Mouse (Mus musculus): ENCODE results near the gene Olfr145. TPM values are rescaled to one million over a fixed set of nuclear protein-coding genes. Genes with fewer than 3 reads are reported as not detected.

Olfr145 gene
- total and polyA plus RNA-seq, 3 experiments: 0.16 TPM; not detected in 2

DNA sequence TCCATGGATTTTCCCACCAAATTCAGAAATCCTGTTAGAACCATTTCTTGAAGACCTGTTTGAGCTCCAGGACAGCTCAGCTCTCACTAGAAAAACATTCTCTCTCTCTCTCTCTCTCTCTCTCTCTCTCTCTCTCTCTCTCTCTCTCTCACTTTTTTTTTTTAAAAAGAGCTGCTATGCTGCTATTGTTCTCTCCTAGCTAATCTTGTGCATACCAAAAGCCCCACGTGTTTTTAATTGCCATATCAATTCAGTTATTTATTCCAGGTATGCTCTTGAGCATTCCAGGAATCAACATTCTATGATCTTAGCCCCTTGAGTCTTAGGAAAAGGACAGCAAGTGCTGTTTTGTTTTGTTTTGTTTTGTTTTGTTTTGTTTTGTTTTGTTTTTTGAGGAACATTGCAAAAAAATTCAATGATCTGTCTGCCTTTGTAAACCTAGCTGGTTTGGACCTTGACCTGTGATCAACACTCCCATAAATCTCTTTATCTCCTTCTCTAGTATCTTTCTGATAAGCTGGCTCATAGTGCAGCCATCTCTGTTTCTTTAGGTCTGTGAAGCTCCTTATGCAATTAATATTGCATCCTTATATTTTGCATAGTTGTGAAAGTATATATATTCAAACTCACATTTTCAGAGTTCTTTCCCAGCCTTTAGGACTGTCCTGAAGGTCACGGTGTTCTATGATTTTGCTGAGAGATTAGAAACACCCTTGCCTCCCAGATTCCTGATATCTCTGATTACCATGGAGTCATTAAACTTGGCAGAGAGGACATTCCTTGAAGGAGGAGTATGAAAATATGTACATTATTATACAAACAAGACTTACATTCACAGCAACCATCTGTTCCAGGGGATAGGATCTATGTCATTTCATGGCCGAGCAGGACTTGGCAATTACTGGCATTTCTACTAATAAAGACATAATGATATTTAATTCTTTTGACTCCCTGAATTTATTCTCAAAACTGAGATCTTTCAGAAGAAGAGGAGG lies 29.8 kb downstream of the Olfr145 start:
- DNase-seq (ENCODE audit: low spot score): no peak

DNA sequence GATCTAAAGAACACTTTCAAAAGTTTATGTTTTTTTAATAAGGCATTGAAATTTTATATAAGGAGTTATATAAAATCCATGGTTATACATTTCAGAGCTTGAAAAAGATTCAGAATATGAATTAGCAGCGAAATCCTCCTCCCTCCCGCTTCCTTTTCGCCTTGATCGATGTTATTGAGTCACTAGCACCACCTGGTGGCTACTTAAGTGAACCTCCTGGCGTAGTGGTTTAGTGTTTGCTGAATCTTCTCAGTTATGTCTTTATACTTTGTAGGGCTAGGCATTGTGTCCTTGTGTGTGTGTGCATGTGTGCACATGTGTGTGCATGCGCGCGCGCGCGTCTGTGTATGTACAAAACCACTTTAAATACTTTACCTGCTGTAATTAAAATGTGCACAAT lies 36.0 kb downstream of the Olfr145 start:
- peak; percentile 5 for DNase-seq (ENCODE audit: low spot score)
- Histone ChIP-seq H3K36me3 (replicated peaks) (no peaks in the 10 kb centered on the region), H3K4me1 (ENCODE audit: insufficient read depth, low read depth, low read length) (no peaks in the 10 kb centered on the region), H3K27me3 (ENCODE audit: insufficient read depth, low read length) (no peaks in the 10 kb centered on the region), H3K4me3 (ENCODE audit: low read depth, low read length) (no peak overlapping the region), H3K9me3 (replicated peaks) (no peaks in the 10 kb centered on the region)
- ATAC-seq (ENCODE audit: extremely low read depth, insufficient number of reproducible peaks, low FRiP score, poor library complexity, severe bottlenecking): peak; percentile 22; the same call in 1 of the 2 replicates
- TF ChIP-seq POLR2AphosphoS5 (IDR thresholded peaks at IDR 0.05; ENCODE audit: insufficient replicate concordance, low read depth, low read length) (no peak), CTCF (IDR thresholded peaks at IDR 0.05; ENCODE audit: low read depth, low read length) (peak; percentile 54; the same call in 1 of the 2 replicates), TAL1 (conservative IDR thresholded peaks at IDR 0.05; ENCODE audit: low read depth, low read length) (no peak)

More for the DNA sequence above, 29.8 kb downstream of the Olfr145 start:
- TF ChIP-seq CTCF (IDR thresholded peaks at IDR 0.05; ENCODE audit: low read depth, low read length) (no peak), POLR2AphosphoS5 (IDR thresholded peaks at IDR 0.05; ENCODE audit: insufficient replicate concordance, low read depth, low read length) (no peak), GATA2 (IDR thresholded peaks at IDR 0.05; ENCODE audit: borderline replicate concordance, low read depth, low read length) (no peak), GATA1 (IDR thresholded peaks at IDR 0.05; ENCODE audit: borderline replicate concordance, low read length) (no peak), TAL1 (conservative IDR thresholded peaks at IDR 0.05; ENCODE audit: low read depth, low read length) (no peak)
- H3K4me3 ChIP-seq (ENCODE audit: low read depth, low read length): no peak overlapping the region
- ATAC-seq (ENCODE audit: extremely low read depth, insufficient number of reproducible peaks, low FRiP score, poor library complexity, severe bottlenecking): no peak
- no peaks in the 10 kb centered on the region for H3K36me3 ChIP-seq (replicated peaks)
- H3K27me3 ChIP-seq (ENCODE audit: insufficient read depth, low read length): no peaks in the 10 kb centered on the region
- H3K9me3 ChIP-seq (replicated peaks): no peaks in the 10 kb centered on the region
- no peaks in the 10 kb centered on the region for H3K4me1 ChIP-seq (ENCODE audit: insufficient read depth, low read depth, low read length)

DNA sequence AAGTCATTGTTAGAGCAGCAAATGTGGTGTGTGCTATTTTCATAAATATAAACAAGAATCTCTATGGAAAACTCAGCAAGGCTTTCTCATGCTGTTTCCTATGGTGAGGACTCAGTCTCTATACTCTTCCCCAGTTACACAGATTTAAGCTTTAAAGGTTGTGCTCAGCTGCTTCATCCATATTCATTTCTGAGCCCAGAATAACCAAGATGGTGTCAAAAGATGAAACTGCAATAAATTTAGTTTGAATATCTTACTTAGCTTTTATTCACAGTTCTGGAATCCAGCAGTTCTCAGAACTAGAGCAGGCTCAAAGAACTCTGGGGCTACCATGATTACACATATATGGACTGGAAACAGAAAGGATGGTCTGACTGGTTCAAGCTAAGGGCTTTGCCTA lies 37.6 kb downstream of the Olfr145 start:
- Histone ChIP-seq H3K27me3 (ENCODE audit: insufficient read depth, low read length) (no peaks in the 10 kb centered on the region), H3K4me1 (ENCODE audit: insufficient read depth, low read depth, low read length) (no peaks in the 10 kb centered on the region), H3K9me3 (replicated peaks) (no peaks in the 10 kb centered on the region), H3K4me3 (ENCODE audit: low read depth, low read length) (no peak overlapping the region), H3K36me3 (replicated peaks) (no peaks in the 10 kb centered on the region)
- TF ChIP-seq TAL1 (conservative IDR thresholded peaks at IDR 0.05; ENCODE audit: low read depth, low read length): no peak
- TF ChIP-seq GATA1 (IDR thresholded peaks at IDR 0.05; ENCODE audit: borderline replicate concordance, low read length): no peak
- no peak for TF ChIP-seq POLR2AphosphoS5 (IDR thresholded peaks at IDR 0.05; ENCODE audit: insufficient replicate concordance, low read depth, low read length)
- no peak for TF ChIP-seq GATA2 (IDR thresholded peaks at IDR 0.05; ENCODE audit: borderline replicate concordance, low read depth, low read length)
- no peak for TF ChIP-seq CTCF (IDR thresholded peaks at IDR 0.05; ENCODE audit: low read depth, low read length)
- no peak for ATAC-seq (ENCODE audit: extremely low read depth, insufficient number of reproducible peaks, low FRiP score, poor library complexity, severe bottlenecking)
- no peak for DNase-seq (ENCODE audit: low spot score)

DNA sequence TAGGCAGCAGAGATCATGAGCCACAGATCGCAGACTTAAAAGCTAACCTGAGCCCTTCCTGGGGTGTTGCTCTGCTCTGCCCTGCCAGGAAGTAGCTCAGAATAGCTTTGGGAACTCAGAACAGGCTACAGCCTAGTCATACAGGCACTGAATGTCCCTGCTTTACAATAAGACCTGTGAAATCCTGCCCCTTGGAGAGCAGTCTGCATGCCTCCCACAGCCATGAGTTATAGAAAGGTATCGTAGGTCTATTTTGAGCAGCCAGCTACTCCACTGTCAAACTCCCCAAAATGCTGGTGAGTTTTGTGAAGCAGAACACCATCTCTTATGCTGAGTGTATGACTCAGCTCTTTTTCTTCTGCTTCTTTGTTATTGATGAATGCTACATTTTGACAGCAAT lies 44.6 kb downstream of the Olfr145 start:
- no peak overlapping the region for H3K4me3 ChIP-seq (ENCODE audit: low read depth, low read length)
- ATAC-seq (ENCODE audit: extremely low read depth, insufficient number of reproducible peaks, low FRiP score, poor library complexity, severe bottlenecking) (no peak), DNase-seq (ENCODE audit: low spot score) (no peak)
- TF ChIP-seq TAL1 (conservative IDR thresholded peaks at IDR 0.05; ENCODE audit: low read depth, low read length): no peak
- no peak for TF ChIP-seq GATA2 (IDR thresholded peaks at IDR 0.05; ENCODE audit: borderline replicate concordance, low read depth, low read length)
- no peak for TF ChIP-seq CTCF (IDR thresholded peaks at IDR 0.05; ENCODE audit: low read depth, low read length)
- no peak for TF ChIP-seq POLR2AphosphoS5 (IDR thresholded peaks at IDR 0.05; ENCODE audit: insufficient replicate concordance, low read depth, low read length)
- no peak for TF ChIP-seq GATA1 (IDR thresholded peaks at IDR 0.05; ENCODE audit: borderline replicate concordance, low read length)
- H3K27me3 ChIP-seq (ENCODE audit: insufficient read depth, low read length): no peaks in the 10 kb centered on the region
- H3K36me3 ChIP-seq (replicated peaks): no peaks in the 10 kb centered on the region
- H3K4me1 ChIP-seq (ENCODE audit: insufficient read depth, low read depth, low read length): no peaks in the 10 kb centered on the region
- H3K9me3 ChIP-seq (replicated peaks): no peaks in the 10 kb centered on the region

Other genes with a start within 250 kb of the Olfr145 start
- 110 and 123 TPM in 2 replicates for gene Tbrg1, start 239.4 kb upstream of the Olfr145 start, total RNA-seq (2014; fragmentation: Nextera tagmentation)
- 122 and 157 TPM in 2 replicates for gene Tbrg1, start 239.4 kb upstream of the Olfr145 start, total RNA-seq (2017)
- 71.7 and 82.7 TPM in 2 replicates for gene Tbrg1, start 239.4 kb upstream of the Olfr145 start, polyA plus RNA-seq (2012)
- not detected in 2 replicates for gene Panx3, start 227.5 kb upstream of the Olfr145 start, total RNA-seq (2014; fragmentation: Nextera tagmentation)
- gene Panx3, start 227.5 kb upstream of the Olfr145 start, total RNA-seq (2017): 0.06 and 0.16 TPM in 2 replicates
- gene Panx3, start 227.5 kb upstream of the Olfr145 start, polyA plus RNA-seq (2012): not detected in 2 replicates
- not detected in 2 replicates for gene Olfr160, start 180.5 kb upstream of the Olfr145 start, total RNA-seq (2014; fragmentation: Nextera tagmentation)
- 0.05 and 0.12 TPM in 2 replicates for gene Olfr160, start 180.5 kb upstream of the Olfr145 start, total RNA-seq (2017)
- not detected in 2 replicates for gene Olfr160, start 180.5 kb upstream of the Olfr145 start, polyA plus RNA-seq (2012)
- not detected in 2 replicates for gene Olfr874, start 151.6 kb upstream of the Olfr145 start, total RNA-seq (2014; fragmentation: Nextera tagmentation)
- 0.05 TPM in 1 of 2 replicates, not detected in the other for gene Olfr874, start 151.6 kb upstream of the Olfr145 start, total RNA-seq (2017)
- not detected in 2 replicates for gene Olfr874, start 151.6 kb upstream of the Olfr145 start, polyA plus RNA-seq (2012)
- gene Olfr875, start 124.9 kb upstream of the Olfr145 start, total RNA-seq (2014; fragmentation: Nextera tagmentation): not detected in 2 replicates
- not detected in 2 replicates for gene Olfr875, start 124.9 kb upstream of the Olfr145 start, total RNA-seq (2017)
- not detected in 2 replicates for gene Olfr875, start 124.9 kb upstream of the Olfr145 start, polyA plus RNA-seq (2012)
- gene Olfr876, start 93.7 kb upstream of the Olfr145 start, total RNA-seq (2014; fragmentation: Nextera tagmentation): not detected in 2 replicates
- 0.11 and 0.17 TPM in 2 replicates for gene Olfr876, start 93.7 kb upstream of the Olfr145 start, total RNA-seq (2017)
- not detected in 2 replicates for gene Olfr876, start 93.7 kb upstream of the Olfr145 start, polyA plus RNA-seq (2012)
- not detected in 2 replicates for gene Olfr877, start 42.5 kb upstream of the Olfr145 start, total RNA-seq (2014; fragmentation: Nextera tagmentation)
- gene Olfr877, start 42.5 kb upstream of the Olfr145 start, total RNA-seq (2017): 0.06 TPM in 1 of 2 replicates, not detected in the other
- gene Olfr877, start 42.5 kb upstream of the Olfr145 start, polyA plus RNA-seq (2012): not detected in 2 replicates
- gene Olfr878, start 21.1 kb downstream of the Olfr145 start, total RNA-seq (2014; fragmentation: Nextera tagmentation): not detected in 2 replicates
- gene Olfr878, start 21.1 kb downstream of the Olfr145 start, total RNA-seq (2017): 0.17 TPM in 1 of 2 replicates, not detected in the other
- gene Olfr878, start 21.1 kb downstream of the Olfr145 start, polyA plus RNA-seq (2012): not detected in 2 replicates
- gene Olfr881, start 95.1 kb downstream of the Olfr145 start, total RNA-seq (2014; fragmentation: Nextera tagmentation): not detected in 2 replicates
- 0.16 TPM in 1 of 2 replicates, not detected in the other for gene Olfr881, start 95.1 kb downstream of the Olfr145 start, total RNA-seq (2017)
- not detected in 2 replicates for gene Olfr881, start 95.1 kb downstream of the Olfr145 start, polyA plus RNA-seq (2012)
- gene Olfr883, start 129.1 kb downstream of the Olfr145 start, total RNA-seq (2014; fragmentation: Nextera tagmentation): not detected in 2 replicates
- gene Olfr883, start 129.1 kb downstream of the Olfr145 start, total RNA-seq (2017): 0.12 TPM in 1 of 2 replicates, not detected in the other
- gene Olfr883, start 129.1 kb downstream of the Olfr145 start, polyA plus RNA-seq (2012): not detected in 2 replicates
- not detected in 2 replicates for gene Olfr884, start 149.8 kb downstream of the Olfr145 start, total RNA-seq (2014; fragmentation: Nextera tagmentation)
- 0.11 TPM in 1 of 2 replicates, not detected in the other for gene Olfr884, start 149.8 kb downstream of the Olfr145 start, total RNA-seq (2017)
- gene Olfr884, start 149.8 kb downstream of the Olfr145 start, polyA plus RNA-seq (2012): not detected in 2 replicates
- gene Olfr885, start 164.6 kb downstream of the Olfr145 start, total RNA-seq (2014; fragmentation: Nextera tagmentation): not detected in 2 replicates
- not detected in 2 replicates for gene Olfr885, start 164.6 kb downstream of the Olfr145 start, total RNA-seq (2017)
- gene Olfr885, start 164.6 kb downstream of the Olfr145 start, polyA plus RNA-seq (2012): not detected in 2 replicates
- gene Olfr887, start 187.3 kb downstream of the Olfr145 start, total RNA-seq (2014; fragmentation: Nextera tagmentation): not detected in 2 replicates
- under 0.01 and 0.11 TPM in 2 replicates for gene Olfr887, start 187.3 kb downstream of the Olfr145 start, total RNA-seq (2017)
- not detected in 2 replicates for gene Olfr887, start 187.3 kb downstream of the Olfr145 start, polyA plus RNA-seq (2012)
- not detected in 2 replicates for gene Olfr888, start 211.4 kb downstream of the Olfr145 start, total RNA-seq (2014; fragmentation: Nextera tagmentation)
- gene Olfr888, start 211.4 kb downstream of the Olfr145 start, total RNA-seq (2017): not detected in 2 replicates
- not detected in 2 replicates for gene Olfr888, start 211.4 kb downstream of the Olfr145 start, polyA plus RNA-seq (2012)
- gene Olfr889, start 218.5 kb downstream of the Olfr145 start, total RNA-seq (2014; fragmentation: Nextera tagmentation): 0.15 TPM in 1 of 2 replicates, not detected in the other
- 0.05 and 0.12 TPM in 2 replicates for gene Olfr889, start 218.5 kb downstream of the Olfr145 start, total RNA-seq (2017)
- gene Olfr889, start 218.5 kb downstream of the Olfr145 start, polyA plus RNA-seq (2012): not detected in 2 replicates
- not detected in 2 replicates for gene Olfr890, start 245.8 kb downstream of the Olfr145 start, total RNA-seq (2014; fragmentation: Nextera tagmentation)
- gene Olfr890, start 245.8 kb downstream of the Olfr145 start, total RNA-seq (2017): 0.11 TPM in 1 of 2 replicates, not detected in the other
- not detected in 2 replicates for gene Olfr890, start 245.8 kb downstream of the Olfr145 start, polyA plus RNA-seq (2012)